Mouse (Mus musculus) megakaryocyte, embryonic 14.5 days (primary cell): ENCODE data around the gene Slc51a.
"Not testable (repeated sequence)": the region's sequence is repeated elsewhere in the genome, so short reads cannot be mapped to it uniquely, and the experiment has no call there.

Experiments
- FLI1 ChIP-seq: IDR thresholded peaks from 2 replicates; pipeline ENCODE4 v1.6.1; 2012; ENCODE audit warnings: low read length, inconsistent platforms, mixed read lengths
- GATA1 ChIP-seq: IDR thresholded peaks from 3 replicates; pipeline ENCODE4 v1.6.1; 2012; ENCODE audit warnings: mixed read lengths, low read length, inconsistent platforms, borderline replicate concordance

GRCm38 (mm10) chr16:32444615-32445014 lies 43.1 kb downstream of the Slc51a start:
- not testable (repeated sequence) for TF ChIP-seq GATA1, FLI1
